Mouse (Mus musculus) cerebellum, adult 11-12 months (tissue): ENCODE data around the gene Lrrc38.
"Not testable (repeated sequence)": the region's sequence is repeated elsewhere in the genome, so short reads cannot be mapped to it uniquely, and the experiment has no call there.

Experiments
- DNase-seq: peaks from one replicate; pipeline ENCODE4 v3.0.0; 2022

Gene Lrrc38

DNA sequence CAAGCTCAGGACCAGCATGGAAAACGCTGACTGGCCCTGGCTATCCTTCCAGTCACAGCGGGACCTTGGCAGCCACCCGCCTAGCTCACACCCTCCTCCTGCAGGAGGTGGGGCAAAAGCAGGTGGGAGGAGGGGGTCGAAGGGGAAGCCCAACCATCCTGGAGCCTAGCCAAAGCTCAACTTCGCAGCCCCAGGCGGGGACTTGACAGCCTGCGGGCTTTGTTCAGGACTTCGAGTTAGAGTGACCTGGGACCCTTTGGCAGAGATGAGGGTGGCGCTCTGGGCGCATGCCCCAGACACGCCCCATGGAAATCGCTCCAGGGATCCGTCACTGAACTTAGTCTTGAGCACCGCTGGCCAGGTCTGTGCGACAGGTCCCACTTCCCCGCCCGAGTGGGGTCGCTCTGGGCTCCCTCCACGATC, at the start of gene Lrrc38:
TSS of gene Lrrc38 (plus strand) at position 274 of the 423 bp plus-strand sequence.
- DNase-seq, result peak; percentile 74

DNA sequence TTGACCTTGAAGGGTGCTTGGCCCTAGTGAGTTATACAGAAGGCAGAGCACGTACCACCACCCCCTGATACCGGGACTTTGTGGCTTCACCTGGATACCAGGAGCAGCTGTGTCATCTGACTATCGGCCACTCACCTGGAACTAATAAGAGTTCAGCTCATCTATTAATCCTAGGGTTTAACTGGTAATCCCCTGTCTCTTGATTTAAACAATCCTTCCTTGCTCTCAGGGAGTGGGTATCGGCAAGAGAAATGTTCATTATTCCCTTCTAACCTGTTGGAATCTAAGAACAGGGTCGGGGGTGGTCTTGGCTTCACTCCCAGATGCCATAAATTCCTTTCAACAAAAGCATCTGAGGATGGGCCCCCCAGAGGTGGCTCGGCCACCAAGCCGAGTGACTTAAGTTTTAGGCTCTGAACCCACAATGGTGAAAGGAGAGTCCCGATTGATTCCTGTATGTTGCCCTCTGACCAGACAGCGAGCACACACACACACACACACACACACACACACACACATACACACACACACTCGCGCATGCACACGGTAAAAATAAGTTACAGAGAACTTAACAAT, 49.4 kb upstream of the Lrrc38 start:
- DNase-seq, result no peak

DNA sequence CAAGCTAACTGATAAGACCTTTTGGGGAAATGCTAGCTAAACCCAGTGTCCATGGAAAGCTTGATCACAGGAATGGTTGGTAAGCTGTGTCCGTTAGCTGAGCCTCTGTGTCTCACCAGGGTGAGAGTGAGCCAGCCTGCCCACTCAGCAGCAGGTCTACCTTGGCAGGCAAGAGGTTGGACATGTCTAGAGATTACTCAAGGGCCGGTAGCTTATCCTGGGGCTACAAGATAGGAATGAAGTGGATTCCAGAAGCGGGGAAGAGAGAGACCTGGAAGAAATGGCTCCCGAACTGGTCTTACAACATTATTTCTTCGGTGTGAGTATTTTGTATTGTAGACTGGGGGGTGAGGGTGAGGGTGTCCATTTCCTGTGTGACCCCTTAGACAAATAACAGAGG, 48.5 kb upstream of the Lrrc38 start:
- DNase-seq, result no peak

GRCm38 (mm10) chr4:143301875-143302274, 47.7 kb upstream of the Lrrc38 start:
- no peak for DNase-seq

DNA sequence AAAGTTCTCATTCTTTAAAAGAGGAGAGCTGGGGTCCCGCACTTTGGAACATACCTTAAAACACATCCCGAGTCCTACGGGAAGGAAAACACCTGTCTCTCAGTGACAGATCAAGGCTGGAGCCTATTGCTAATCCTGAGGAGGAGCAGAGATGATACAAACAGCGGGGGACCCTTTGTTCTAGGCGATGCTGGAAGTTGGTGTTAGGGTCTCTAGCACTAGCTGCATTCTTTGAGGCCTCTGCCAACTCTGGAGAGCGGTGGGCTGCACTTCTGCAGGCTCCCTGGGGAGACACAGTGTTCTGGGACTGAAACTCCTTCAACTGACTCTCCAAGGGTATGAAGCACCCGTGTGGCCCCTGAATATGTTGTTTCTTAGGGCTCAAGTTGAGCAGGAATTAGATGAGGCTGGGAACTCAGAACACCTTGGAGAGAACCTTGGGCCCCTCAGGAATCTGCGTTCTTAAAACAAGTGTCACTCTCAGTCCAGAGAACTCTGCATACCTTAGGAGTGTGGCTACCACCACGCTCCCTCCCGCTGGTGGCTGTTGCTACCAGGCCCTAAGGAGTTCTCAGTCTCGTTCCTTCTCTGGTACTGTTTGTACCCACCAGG, 47.2 kb upstream of the Lrrc38 start:
- DNase-seq, result no peak

DNA sequence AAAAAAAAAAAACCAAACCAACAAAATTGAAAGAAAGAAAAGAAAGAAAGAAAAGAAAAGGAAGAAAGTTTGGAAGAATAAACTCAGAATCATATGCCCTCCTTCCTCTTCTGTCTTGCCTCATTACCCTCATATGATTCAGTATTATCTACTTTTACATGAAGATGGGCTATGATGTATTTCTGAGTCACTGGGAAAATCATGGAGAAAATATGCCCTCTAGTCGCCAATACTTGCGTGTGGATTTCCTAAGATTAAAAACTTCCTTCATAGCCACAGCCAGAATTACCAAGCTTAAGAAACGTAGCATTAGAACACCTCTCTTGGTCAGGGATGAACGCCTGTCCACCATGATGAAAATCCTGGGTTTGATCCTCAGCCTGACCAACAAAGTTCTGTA, 44.5 kb upstream of the Lrrc38 start:
- DNase-seq, result no peak

DNA sequence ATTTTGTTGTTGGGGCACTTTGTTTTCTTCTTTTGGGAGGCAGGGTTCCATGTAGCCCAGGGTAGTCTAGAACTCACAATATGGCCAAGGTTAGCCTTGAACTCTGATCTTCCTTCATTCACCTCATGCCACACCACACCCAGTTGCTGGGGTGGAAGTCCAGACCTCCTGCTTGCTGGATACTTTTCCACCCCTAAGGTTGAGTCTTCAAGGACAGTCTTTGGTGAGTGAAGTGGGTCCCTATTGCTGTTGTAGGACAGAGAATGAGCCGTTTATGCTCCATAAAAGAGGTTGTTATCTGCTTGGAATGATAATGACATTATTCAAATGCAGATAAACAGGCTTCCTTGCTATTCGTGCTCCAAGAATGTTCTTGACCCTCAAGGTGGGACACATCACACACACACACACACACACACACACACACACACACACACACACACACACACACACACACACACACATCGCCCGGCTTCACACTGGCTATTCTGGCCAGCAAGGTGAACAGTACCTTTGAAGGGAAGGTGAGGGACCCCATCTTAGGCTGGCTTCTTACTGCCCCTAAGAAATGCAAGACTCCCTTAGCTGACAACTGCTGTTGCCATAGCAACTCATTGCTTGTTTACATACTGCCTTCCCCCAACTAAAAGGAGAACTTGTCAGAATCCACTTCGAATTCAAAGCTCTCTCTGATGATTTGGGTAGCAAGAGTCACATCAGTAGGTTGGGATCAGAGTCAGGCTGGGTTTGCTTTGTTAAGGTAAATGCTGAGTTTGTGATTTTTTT, 43.4 kb upstream of the Lrrc38 start:
- no peak for DNase-seq

- no peak for DNase-seq
Measured at GRCm38 (mm10) chr4:143311341-143311740, 38.2 kb upstream of the Lrrc38 start.

GRCm38 (mm10) chr4:143313299-143313698, 36.3 kb upstream of the Lrrc38 start:
- no peak for DNase-seq

- no peak for DNase-seq
Measured at GRCm38 (mm10) chr4:143324176-143324924, 25.2 kb upstream of the Lrrc38 start.

DNA sequence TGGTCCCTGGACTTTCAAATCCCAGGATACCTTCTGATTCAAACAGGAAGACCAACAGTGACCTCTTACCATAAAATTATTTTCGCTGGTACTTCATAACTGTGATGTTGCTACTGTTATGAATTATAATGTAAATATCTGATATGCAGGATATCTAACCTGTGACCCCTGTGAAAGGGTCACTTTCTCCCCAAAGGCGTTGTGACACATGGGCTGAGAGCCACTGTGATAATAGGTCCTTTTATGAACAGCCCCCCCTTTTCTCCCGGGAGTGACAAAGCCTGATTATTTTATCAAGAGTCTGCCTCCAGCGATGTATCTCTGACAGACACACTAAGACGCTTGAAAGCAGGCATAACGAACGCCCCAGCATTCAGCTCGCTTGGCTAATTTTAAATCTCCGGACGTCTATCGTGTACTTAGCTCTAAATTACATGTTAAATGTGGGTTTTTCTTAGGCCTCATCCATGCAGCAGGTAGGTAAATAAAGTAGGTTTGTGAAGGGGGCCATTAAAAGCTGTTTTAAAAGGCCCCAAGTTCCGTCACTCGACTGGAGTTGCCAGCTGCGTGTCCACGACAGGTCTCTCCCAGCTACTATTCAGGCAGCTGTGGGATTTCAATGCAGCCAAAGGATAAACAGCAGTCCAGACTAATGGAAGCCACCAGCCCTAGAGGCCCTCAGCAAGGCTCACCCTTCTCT, 24.5 kb upstream of the Lrrc38 start:
- DNase-seq, result no peak

DNA sequence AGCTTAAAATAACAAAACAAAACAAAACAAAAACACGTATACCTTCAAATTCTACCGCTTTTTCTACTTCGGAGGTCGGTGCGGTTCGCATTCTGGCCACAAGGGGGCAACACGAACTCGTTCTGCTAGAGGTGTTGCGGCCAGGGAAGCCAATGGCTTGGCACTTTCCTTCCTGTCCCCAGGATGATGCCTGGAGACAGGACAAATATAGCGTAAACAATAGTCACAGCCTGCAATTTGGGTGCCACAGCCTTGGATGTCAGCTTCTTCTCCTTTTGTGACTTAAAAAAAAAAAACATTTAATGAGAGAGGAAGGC, 24.0 kb upstream of the Lrrc38 start:
- peak; percentile 65 for DNase-seq

DNA sequence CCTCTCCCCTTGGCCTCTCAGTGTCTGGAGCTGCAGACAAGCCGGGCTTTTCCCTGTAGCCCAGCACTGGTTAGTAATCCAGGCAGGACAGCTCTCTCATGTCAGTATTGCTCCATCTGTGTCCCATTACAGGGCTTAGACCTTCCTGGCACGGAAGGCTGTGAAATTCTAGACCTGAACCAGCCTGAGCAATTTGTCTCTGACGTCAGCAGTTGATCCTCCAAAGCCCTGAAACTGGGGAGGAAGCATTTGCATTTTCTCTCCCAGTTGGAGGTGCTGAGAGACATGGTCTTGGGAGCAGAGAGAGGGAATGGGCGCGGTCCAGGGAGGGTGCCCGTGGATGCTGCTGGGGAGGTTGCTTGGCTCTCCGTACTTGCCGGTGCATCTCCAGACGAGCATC, 19.0 kb upstream of the Lrrc38 start:
- no peak for DNase-seq

- no peak for DNase-seq
Measured at GRCm38 (mm10) chr4:143331787-143332186, 17.8 kb upstream of the Lrrc38 start.

GRCm38 (mm10) chr4:143334145-143334544, 15.4 kb upstream of the Lrrc38 start:
- no peak for DNase-seq

GRCm38 (mm10) chr4:143334995-143335394, 14.6 kb upstream of the Lrrc38 start:
- no peak for DNase-seq

- DNase-seq, result no peak
Measured at GRCm38 (mm10) chr4:143336096-143336495, 13.5 kb upstream of the Lrrc38 start.

GRCm38 (mm10) chr4:143339808-143340207, 9.7 kb upstream of the Lrrc38 start:
- no peak for DNase-seq

DNA sequence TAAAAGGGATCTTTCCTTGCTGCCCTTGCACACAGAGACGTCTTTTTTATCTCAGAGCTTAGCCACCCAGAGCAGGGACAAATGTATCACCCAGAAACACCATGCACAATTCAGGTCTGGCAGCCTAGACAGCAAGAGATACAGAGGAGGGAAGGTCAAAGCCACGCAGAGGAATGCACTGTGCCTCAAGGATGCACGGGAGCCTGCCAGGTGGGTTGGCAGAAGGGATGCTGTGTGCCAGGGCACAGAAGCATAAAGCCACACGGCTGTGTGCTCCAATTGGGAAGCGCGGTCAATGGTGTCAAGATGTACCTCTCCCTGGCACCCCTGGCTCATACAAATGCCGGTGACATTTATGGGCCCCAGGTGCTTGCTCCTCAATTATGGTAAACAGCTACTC, 8.1 kb upstream of the Lrrc38 start:
- DNase-seq, result peak; percentile 51

- not testable (repeated sequence) for DNase-seq
Measured at GRCm38 (mm10) chr4:143345491-143345890, 4.1 kb upstream of the Lrrc38 start.

DNA sequence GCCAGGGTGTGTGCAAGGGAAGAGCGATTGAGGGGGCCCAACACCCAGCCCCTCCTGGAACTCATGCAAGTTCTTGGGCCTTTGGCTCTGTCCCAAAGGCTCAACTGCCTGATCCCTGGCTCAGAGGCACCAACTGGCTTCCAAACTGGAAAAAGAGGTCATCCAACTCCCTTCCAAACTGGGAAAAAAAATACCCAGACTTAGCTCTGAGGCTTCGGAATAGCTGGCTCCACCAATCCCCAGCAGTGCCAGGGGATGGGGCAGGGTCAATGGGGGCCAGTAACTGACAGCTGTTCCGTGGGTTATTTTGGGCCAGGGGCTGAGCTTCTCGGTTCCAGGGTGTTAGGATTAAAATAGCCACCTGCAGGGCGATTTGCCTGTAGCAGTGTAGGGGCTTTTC, 879 bp upstream of the Lrrc38 start:
- DNase-seq, result peak; percentile 22

DNA sequence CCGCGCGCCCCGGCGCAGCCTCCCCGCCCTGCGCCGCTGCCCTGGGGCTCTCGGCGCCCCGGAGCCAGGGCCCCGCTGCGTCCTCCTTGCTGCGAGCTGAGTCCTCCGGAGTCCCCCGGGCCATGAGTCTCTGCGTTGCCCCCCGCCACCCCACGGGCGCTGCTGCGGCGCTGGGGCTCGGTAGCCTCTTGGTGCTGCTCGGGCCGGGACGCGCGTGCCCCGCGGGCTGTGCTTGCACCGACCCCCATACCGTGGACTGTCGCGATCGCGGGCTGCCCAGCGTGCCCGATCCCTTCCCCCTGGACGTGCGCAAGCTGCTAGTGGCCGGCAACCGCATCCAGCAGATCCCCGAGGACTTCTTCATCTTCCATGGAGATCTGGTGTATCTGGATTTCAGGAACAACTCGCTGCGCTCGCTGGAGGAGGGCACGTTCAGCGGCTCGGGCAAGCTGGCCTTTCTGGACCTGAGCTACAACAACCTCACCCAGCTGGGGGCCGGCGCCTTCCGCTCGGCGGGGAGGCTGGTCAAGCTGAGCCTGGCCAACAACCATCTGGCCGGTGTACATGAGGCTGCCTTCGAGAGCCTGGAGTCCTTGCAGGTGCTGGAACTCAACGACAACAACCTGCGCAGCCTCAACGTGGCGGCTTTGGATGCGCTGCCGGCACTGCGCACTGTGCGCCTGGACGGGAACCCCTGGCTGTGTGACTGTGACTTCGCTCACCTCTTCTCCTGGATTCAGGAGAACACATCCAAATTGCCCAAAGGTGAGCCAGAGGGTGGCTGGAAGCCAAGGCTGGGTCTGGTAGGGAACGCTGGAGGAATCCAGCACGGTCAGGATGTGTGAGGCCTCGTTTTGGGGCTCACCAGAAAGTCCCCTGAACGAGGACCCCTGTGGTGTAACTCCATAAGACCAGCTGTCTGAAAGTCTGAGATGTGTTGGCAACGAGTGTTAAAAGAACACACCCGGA, 774 bp downstream of the Lrrc38 start:
- DNase-seq, result peak; percentile 54
